Mouse (Mus musculus): ENCODE data around the gene Nav3. TPM values are rescaled to one million over a fixed set of nuclear protein-coding genes. Genes with fewer than 3 reads are reported as not detected.

Nav3 gene
- polyA plus RNA-seq, 1 experiment from 2014 or later: 10.7 TPM

GRCm38 (mm10) chr10:110156412-110156811, 299.6 kb downstream of the Nav3 start:
- WGBS: 49% methylated on average over 1 of the region's 1 CpGs
- Histone ChIP-seq H3K27ac (replicated peaks; ENCODE audit: low read depth, low read length) (no peak overlapping the region), H3K9ac (ENCODE audit: low read depth, low read length) (no peak overlapping the region), H3K4me2 (ENCODE audit: low read depth, low read length) (no peak overlapping the region), H3K4me1 (ENCODE audit: control insufficient read depth, insufficient read depth, low read length) (no peaks in the 10 kb centered on the region), H3K27me3 (replicated peaks; ENCODE audit: control insufficient read depth, insufficient read depth, low read length) (no peaks in the 10 kb centered on the region), H3K4me3 (ENCODE audit: low read depth, low read length) (no peak overlapping the region), H3K36me3 (ENCODE audit: control insufficient read depth, insufficient read depth, low read length) (no peaks in the 10 kb centered on the region), H3K9me3 (ENCODE audit: control insufficient read depth, low read length) (no peaks in the 10 kb centered on the region)
- ATAC-seq (ENCODE audit: low read depth) (no peak), DNase-seq (ENCODE audit: low spot score) (no peak)

GRCm38 (mm10) chr10:110155494-110155893, 300.5 kb downstream of the Nav3 start:
- Histone ChIP-seq H3K9me3 (ENCODE audit: control insufficient read depth, low read length) (no peaks in the 10 kb centered on the region), H3K9ac (ENCODE audit: low read depth, low read length) (no peak overlapping the region), H3K4me2 (ENCODE audit: low read depth, low read length) (no peak overlapping the region), H3K4me3 (ENCODE audit: low read depth, low read length) (no peak overlapping the region), H3K36me3 (ENCODE audit: control insufficient read depth, insufficient read depth, low read length) (no peaks in the 10 kb centered on the region), H3K27ac (replicated peaks; ENCODE audit: low read depth, low read length) (no peak overlapping the region), H3K27me3 (replicated peaks; ENCODE audit: control insufficient read depth, insufficient read depth, low read length) (no peaks in the 10 kb centered on the region), H3K4me1 (ENCODE audit: control insufficient read depth, insufficient read depth, low read length) (no peaks in the 10 kb centered on the region)
- no peak for DNase-seq (ENCODE audit: low spot score)
- WGBS: 85% methylated on average over 2 of the region's 2 CpGs
- ATAC-seq (ENCODE audit: low read depth): no peak

- 61% methylated on average over 1 of the region's 1 CpGs for WGBS
- DNase-seq (ENCODE audit: low spot score): no peak
- H3K27me3 ChIP-seq (replicated peaks; ENCODE audit: control insufficient read depth, insufficient read depth, low read length): no peaks in the 10 kb centered on the region
- no peak overlapping the region for H3K4me3 ChIP-seq (ENCODE audit: low read depth, low read length)
- H3K36me3 ChIP-seq (ENCODE audit: control insufficient read depth, insufficient read depth, low read length): no peaks in the 10 kb centered on the region
- H3K4me1 ChIP-seq (ENCODE audit: control insufficient read depth, insufficient read depth, low read length): no peaks in the 10 kb centered on the region
- no peaks in the 10 kb centered on the region for H3K9me3 ChIP-seq (ENCODE audit: control insufficient read depth, low read length)
- no peak overlapping the region for H3K27ac ChIP-seq (replicated peaks; ENCODE audit: low read depth, low read length)
- no peak overlapping the region for H3K9ac ChIP-seq (ENCODE audit: low read depth, low read length)
- H3K4me2 ChIP-seq (ENCODE audit: low read depth, low read length): no peak overlapping the region
- no peak for ATAC-seq (ENCODE audit: low read depth)
Observed at GRCm38 (mm10) chr10:110154873-110155237, 301.1 kb downstream of the Nav3 start.

GRCm38 (mm10) chr10:110154001-110154872, 301.8 kb downstream of the Nav3 start:
- H3K4me1 ChIP-seq (ENCODE audit: control insufficient read depth, insufficient read depth, low read length): no peaks in the 10 kb centered on the region
- no peak overlapping the region for H3K9ac ChIP-seq (ENCODE audit: low read depth, low read length)
- H3K27ac ChIP-seq (replicated peaks; ENCODE audit: low read depth, low read length): no peak overlapping the region
- no peaks in the 10 kb centered on the region for H3K9me3 ChIP-seq (ENCODE audit: control insufficient read depth, low read length)
- H3K4me3 ChIP-seq (ENCODE audit: low read depth, low read length): no peak overlapping the region
- no peaks in the 10 kb centered on the region for H3K27me3 ChIP-seq (replicated peaks; ENCODE audit: control insufficient read depth, insufficient read depth, low read length)
- 79% methylated on average over 6 of the region's 6 CpGs for WGBS
- DNase-seq (ENCODE audit: low spot score): no peak
- ATAC-seq (ENCODE audit: low read depth): no peak
- H3K4me2 ChIP-seq (ENCODE audit: low read depth, low read length): no peak overlapping the region
- H3K36me3 ChIP-seq (ENCODE audit: control insufficient read depth, insufficient read depth, low read length): no peaks in the 10 kb centered on the region

- ATAC-seq (ENCODE audit: low read depth) (no peak), DNase-seq (ENCODE audit: low spot score) (no peak)
- H3K4me2 ChIP-seq (ENCODE audit: low read depth, low read length): no peak overlapping the region
- H3K9ac ChIP-seq (ENCODE audit: low read depth, low read length): no peak overlapping the region
- H3K4me1 ChIP-seq (ENCODE audit: control insufficient read depth, insufficient read depth, low read length): no peaks in the 10 kb centered on the region
- H3K9me3 ChIP-seq (ENCODE audit: control insufficient read depth, low read length): no peaks in the 10 kb centered on the region
- no peak overlapping the region for H3K4me3 ChIP-seq (ENCODE audit: low read depth, low read length)
- H3K36me3 ChIP-seq (ENCODE audit: control insufficient read depth, insufficient read depth, low read length): no peaks in the 10 kb centered on the region
- H3K27ac ChIP-seq (replicated peaks; ENCODE audit: low read depth, low read length): no peak overlapping the region
- no peaks in the 10 kb centered on the region for H3K27me3 ChIP-seq (replicated peaks; ENCODE audit: control insufficient read depth, insufficient read depth, low read length)
Observed at GRCm38 (mm10) chr10:110120572-110120971, 335.4 kb downstream of the Nav3 start.

- H3K27ac ChIP-seq (replicated peaks; ENCODE audit: low read depth, low read length): no peak overlapping the region
- no peak overlapping the region for H3K9ac ChIP-seq (ENCODE audit: low read depth, low read length)
- H3K36me3 ChIP-seq (ENCODE audit: control insufficient read depth, insufficient read depth, low read length): no peaks in the 10 kb centered on the region
- DNase-seq (ENCODE audit: low spot score) (no peak), ATAC-seq (ENCODE audit: low read depth) (no peak)
- H3K9me3 ChIP-seq (ENCODE audit: control insufficient read depth, low read length): no peaks in the 10 kb centered on the region
- H3K27me3 ChIP-seq (replicated peaks; ENCODE audit: control insufficient read depth, insufficient read depth, low read length): no peaks in the 10 kb centered on the region
- H3K4me2 ChIP-seq (ENCODE audit: low read depth, low read length): no peak overlapping the region
- no peaks in the 10 kb centered on the region for H3K4me1 ChIP-seq (ENCODE audit: control insufficient read depth, insufficient read depth, low read length)
- 59% methylated on average over 2 of the region's 2 CpGs for WGBS
- H3K4me3 ChIP-seq (ENCODE audit: low read depth, low read length): no peak overlapping the region
Observed at GRCm38 (mm10) chr10:110117341-110117740, 338.7 kb downstream of the Nav3 start.

- WGBS: 60% methylated on average over 5 of the region's 5 CpGs
- Histone ChIP-seq H3K4me2 (ENCODE audit: low read depth, low read length) (no peak overlapping the region), H3K9ac (ENCODE audit: low read depth, low read length) (no peak overlapping the region), H3K4me1 (ENCODE audit: control insufficient read depth, insufficient read depth, low read length) (no peaks in the 10 kb centered on the region), H3K4me3 (ENCODE audit: low read depth, low read length) (no peak overlapping the region), H3K9me3 (ENCODE audit: control insufficient read depth, low read length) (no peaks in the 10 kb centered on the region), H3K27me3 (replicated peaks; ENCODE audit: control insufficient read depth, insufficient read depth, low read length) (no peaks in the 10 kb centered on the region), H3K36me3 (ENCODE audit: control insufficient read depth, insufficient read depth, low read length) (no peaks in the 10 kb centered on the region), H3K27ac (replicated peaks; ENCODE audit: low read depth, low read length) (no peak overlapping the region)
- DNase-seq (ENCODE audit: low spot score) (no peak), ATAC-seq (ENCODE audit: low read depth) (no peak)
Observed at GRCm38 (mm10) chr10:110112669-110113458, 343.1 kb downstream of the Nav3 start.

GRCm38 (mm10) chr10:110103255-110103654, 352.7 kb downstream of the Nav3 start:
- 86% methylated on average over 6 of the region's 6 CpGs for WGBS
- Histone ChIP-seq H3K4me2 (ENCODE audit: low read depth, low read length) (no peak overlapping the region), H3K36me3 (ENCODE audit: control insufficient read depth, insufficient read depth, low read length) (no peaks in the 10 kb centered on the region), H3K27me3 (replicated peaks; ENCODE audit: control insufficient read depth, insufficient read depth, low read length) (no peaks in the 10 kb centered on the region), H3K4me3 (ENCODE audit: low read depth, low read length) (no peak overlapping the region), H3K9me3 (ENCODE audit: control insufficient read depth, low read length) (no peaks in the 10 kb centered on the region), H3K4me1 (ENCODE audit: control insufficient read depth, insufficient read depth, low read length) (0 out of 2 replicates have a peak, but pooled peaks cover 2% of the 10 kb centered on the region), H3K27ac (replicated peaks; ENCODE audit: low read depth, low read length) (no peak overlapping the region), H3K9ac (ENCODE audit: low read depth, low read length) (no peak overlapping the region)
- ATAC-seq (ENCODE audit: low read depth) (no peak), DNase-seq (ENCODE audit: low spot score) (no peak)

Data from embryonic facial prominence, embryonic 14.5 days (tissue).